Mouse (Mus musculus): ENCODE data around the gene Zfp64.

DNA sequence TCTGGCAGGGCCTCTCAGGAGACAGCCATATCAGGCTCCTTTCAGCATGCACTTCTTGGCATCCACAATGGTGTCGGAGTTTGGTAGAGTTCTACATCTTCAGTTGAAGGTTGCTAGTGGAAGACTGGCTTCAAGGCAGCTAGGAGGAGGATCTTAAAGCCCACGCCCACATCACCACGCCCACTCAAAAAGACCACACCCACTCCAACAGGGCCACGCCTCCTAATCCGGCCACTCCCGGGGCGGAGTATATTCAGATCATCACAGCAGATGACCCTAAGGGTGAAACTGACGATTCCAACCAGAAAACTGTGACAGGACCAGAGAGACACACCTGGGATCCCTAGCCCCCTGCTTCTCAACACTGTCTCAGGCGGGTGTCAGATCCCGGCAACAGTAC lies 89.0 kb downstream of the Zfp64 start:
- TF ChIP-seq USF1 (IDR thresholded peaks at IDR 0.05; ENCODE audit: low read depth, low read length) (no peak), CTCF (conservative IDR thresholded peaks at IDR 0.05 in 1 of 2, IDR thresholded peaks at IDR 0.05 in 1 of 2; ENCODE audit: low read depth in 2 of 2, low read length in 2 of 2) (no peak), POLR2A (IDR thresholded peaks at IDR 0.05; ENCODE audit: low read depth, low read length) (no peak), E2F4 (IDR thresholded peaks at IDR 0.05; ENCODE audit: insufficient replicate concordance, low read depth, low read length) (no peak), MAZ (IDR thresholded peaks at IDR 0.05; ENCODE audit: low read depth, low read length) (no peak), NELFE (IDR thresholded peaks at IDR 0.05; ENCODE audit: low read depth, low read length) (no peak), IRF4 (IDR thresholded peaks at IDR 0.05; ENCODE audit: low read depth, low read length) (no peak), ZKSCAN1 (IDR thresholded peaks at IDR 0.05; ENCODE audit: borderline replicate concordance, low read depth, low read length) (no peak), NRF1 (IDR thresholded peaks at IDR 0.05; ENCODE audit: low read depth, low read length) (no peak), GABPA (IDR thresholded peaks at IDR 0.05; ENCODE audit: insufficient replicate concordance, low read depth, low read length) (no peak)

Measured in CH12.LX (cell line).